Mouse (Mus musculus) heart, adult 8-10 months (tissue): Measurements from ENCODE around the gene Uaca. TPM values are rescaled to one million over a fixed set of nuclear protein-coding genes. Genes with fewer than 3 reads are reported as not detected.

Experiments
- DNase-seq: peaks from one replicate; pipeline ENCODE4 v3.0.0; 2022; ENCODE audit warnings: low spot score
- total RNA-seq, 4 experiments: library from RNA; stranded (reverse); gene quantifications; 2 replicates each; pipeline ENCODE4 v1.2.4; 2022

The Uaca gene
- total RNA-seq, 4 experiments from 2014 or later, result 47.1 to 58.4 (median 50.7) TPM

DNA sequence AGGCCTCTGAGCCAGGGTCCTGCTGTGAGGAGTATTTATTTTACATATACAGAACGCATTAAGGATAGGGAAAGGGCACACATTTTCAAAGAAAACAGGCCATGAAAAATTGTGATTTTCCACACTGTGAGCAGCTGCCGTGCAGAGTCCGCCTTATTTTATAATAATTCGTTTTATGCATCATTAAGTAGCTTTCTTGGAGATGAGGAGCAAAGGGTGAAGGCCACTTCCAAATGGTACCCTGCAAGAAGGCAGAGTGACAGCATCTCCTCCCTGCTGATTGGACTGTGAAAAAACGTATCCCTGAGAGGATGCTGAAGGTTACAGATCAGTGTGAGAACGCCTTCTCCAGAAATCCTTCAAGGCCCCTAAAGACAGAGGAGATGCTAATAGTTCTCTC lies 90.8 kb downstream of the Uaca start:
- DNase-seq, result no peak

- no peak for DNase-seq
Measured at GRCm38 (mm10) chr9:60886431-60887371, 92.4 kb downstream of the Uaca start.

- peak; percentile 50 for DNase-seq
Measured at GRCm38 (mm10) chr9:60887389-60887811, 93.1 kb downstream of the Uaca start.

DNA sequence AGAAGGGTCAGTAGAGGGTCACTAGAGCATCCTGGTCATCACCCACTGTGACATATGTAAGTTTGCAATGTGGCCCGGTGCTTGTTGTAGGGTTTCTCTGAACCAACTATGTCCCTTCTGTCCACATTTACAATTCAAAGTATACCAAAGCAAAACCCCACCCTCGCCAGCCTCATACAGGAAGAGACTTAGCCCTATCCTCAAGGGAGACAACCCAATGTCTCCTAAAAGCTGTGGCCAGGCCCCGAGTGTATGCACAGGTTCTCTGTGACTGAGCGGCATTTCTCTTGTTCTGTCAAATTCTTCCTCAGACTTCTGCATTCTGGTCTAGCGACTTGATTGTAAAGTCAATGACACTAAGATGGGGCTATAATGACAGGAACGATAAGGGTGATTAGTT lies 99.2 kb downstream of the Uaca start:
- no peak for DNase-seq

DNA sequence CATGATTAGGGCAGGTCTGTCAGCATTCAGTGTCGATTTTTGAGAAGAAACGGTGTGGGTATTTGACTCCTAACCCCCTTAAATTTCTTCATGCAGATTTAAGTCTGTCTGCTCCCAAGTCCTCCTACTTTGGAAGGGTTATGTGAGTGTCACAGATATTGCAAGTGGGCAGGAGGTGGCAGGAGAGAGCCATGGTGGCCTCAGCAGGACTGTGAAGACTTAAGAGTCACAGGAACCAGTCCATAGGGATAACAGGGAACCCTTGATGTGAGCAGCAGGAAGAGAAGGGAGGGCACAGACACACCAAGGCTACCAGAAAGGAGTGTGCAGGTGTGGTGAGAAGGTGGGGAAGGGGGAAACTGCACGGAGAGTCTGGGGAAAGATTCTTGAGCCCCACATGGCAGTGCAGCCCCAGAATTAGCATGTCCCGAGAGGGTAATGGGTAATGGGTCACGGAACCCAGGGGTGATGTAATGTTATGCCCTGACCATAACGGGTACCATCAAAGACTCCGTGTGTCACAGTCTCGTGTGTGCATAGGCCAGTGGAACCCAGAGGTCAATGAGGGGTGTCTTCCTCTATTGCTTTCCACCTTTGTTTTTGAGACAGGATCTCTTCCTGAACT lies 101.3 kb downstream of the Uaca start:
- peak; percentile 41 for DNase-seq

DNA sequence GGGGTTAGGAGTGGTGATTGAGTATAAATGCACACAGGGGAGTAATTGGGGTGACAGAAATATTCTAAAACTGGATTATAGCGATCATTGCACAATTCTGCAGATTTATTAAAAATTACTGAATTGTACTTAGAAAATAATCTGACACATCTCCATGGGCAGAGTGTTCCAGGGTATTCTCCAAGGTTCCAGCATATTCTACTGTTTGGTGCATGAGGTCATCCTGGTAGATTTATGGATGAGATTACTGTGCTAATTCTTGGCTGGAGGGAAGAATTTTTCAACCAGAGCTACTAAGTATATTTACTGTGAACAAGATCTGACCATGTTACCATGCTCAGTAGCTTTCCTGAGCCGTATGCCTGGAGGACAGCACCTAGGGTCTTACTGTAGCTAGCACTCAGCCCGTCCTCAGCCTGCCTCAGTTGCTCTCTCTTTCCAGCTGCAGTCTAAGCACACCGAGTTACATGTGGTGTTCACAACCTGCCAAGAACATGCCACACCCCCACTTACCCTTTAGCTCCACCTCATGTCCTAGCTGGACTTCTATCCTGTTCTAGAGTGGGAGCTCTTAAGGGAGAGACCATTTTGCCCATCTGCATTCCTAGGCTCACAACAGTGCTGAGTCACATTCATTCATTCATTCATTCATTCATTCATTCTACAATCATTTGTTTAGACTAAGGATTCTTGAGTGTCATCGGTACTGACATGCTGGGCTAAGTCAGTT lies 104.1 kb downstream of the Uaca start:
- no peak for DNase-seq

DNA sequence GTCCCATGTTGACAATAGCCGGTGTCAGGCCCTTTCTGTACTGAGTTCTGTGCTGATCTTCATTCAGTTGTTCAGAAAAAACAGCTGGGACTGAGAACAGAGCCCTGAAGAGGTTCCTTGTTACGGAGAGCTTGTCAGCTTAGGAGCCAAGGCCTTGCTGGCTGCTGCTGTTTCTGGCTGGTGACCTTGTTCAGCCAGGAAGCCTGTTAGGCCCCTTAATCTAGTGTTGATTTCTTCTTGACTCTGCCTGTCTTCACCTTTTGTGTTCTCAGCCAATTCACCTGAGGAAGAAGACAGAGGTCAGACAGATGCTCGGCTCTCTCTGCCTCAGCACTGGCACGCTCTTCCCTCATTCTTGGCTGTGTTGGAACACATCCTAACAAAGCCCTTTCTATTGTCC lies 104.9 kb downstream of the Uaca start:
- no peak for DNase-seq

- DNase-seq, result no peak
Measured at GRCm38 (mm10) chr9:60899797-60900459, 105.6 kb downstream of the Uaca start.

DNA sequence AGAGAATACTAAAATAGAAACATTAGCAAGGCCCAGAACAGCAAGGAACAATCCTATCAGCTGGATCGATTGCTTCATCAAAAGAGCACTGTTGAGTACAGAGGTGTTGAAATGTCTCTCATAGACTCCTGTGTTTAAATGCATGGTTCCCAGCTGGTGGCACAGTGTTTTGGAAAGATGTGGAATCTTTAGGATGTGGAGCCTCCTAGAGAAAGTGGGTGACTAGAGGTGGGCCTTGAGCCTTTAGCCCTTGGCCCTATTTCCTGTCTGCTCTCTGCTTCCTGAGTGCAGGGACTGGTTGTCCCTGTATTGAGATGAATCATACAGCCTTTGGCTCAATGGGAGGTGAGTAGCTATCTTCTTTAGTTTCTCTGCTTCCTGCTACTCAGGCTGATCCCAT lies 117.9 kb downstream of the Uaca start:
- DNase-seq, result no peak

DNA sequence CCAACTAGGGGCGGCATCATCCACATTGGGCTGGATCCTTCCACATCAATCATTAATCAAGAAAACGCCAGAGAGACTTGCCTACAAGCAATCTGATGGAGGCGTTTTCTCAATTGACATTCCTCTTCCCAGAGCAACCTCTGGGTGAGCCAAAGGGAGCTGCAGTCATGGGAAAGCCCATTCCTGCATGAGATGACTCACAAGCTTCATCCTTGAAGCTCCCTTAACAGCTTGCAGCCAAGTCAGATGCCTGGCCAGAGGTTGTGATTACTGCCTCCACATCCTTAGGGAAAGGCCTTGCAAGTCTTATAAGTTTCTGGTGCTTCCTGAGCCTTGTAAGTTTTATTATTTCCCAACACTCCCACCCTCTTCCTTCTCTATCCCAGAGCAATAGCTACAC lies 119.3 kb downstream of the Uaca start:
- DNase-seq, result no peak

- no peak for DNase-seq
Measured at GRCm38 (mm10) chr9:60919936-60920672, 125.8 kb downstream of the Uaca start.

DNA sequence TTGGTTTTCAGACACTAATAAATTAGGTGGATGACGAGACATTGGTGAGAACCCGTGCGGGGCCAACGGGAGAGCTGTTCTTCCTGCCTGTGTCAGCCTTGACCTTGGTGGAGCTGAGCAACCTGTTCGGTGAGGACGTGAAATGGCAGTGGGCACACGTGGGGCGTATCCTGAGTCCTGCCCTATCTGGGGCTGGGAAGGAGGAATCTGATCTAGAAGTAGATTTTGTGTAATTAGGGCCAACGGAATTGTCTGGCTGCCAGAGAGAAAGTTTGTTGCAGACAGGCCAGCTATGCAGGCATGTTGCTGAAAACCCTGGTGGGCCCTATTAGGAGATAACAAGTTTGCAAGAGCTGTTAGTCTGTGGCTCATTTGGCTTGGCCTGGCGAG lies 126.3 kb downstream of the Uaca start:
- no peak for DNase-seq

GRCm38 (mm10) chr9:60921287-60921686 lies 126.9 kb downstream of the Uaca start:
- DNase-seq, result no peak

GRCm38 (mm10) chr9:60921831-60922230 lies 127.5 kb downstream of the Uaca start:
- DNase-seq, result no peak

GRCm38 (mm10) chr9:60926301-60926700 lies 132.0 kb downstream of the Uaca start:
- no peak for DNase-seq

DNA sequence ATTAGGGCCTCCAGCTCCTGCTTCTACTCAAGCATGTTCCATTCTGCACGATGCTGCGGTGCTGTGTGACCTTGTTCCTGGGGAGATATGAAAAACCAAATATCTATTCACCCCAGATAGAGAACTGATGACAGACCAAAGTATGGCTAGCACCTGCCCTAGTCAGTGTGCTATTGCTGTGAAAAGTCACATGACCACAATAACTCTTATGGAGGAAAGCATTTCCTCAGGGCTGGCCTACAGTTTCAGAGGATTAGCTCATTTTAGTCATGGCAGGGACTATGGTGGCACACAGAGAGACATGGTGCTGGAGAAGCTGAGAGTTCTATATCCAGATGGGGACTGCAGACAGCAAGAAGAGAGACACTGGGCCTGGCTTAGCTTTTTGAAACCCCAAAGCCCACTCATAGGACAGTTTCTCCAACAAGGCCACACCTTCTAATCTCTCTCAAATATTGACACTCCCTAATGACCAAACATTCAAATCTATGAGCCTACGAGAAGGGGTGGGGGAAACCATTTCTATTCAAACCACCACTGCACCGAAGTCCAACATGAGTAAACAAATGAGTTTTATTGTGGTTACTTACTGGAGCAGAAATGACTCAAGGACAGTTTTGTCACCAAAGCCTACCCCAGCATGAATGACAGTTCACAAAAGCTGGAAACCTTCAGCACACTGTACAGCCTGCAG lies 135.1 kb downstream of the Uaca start:
- DNase-seq, result no peak
